Mouse (Mus musculus) myocyte (in vitro differentiated cells): ENCODE measurements around the gene Agtrap.
"Not testable (repeated sequence)": the region's sequence is repeated elsewhere in the genome, so short reads cannot be mapped to it uniquely, and the experiment has no call there.

Experiments used
- POLR2A ChIP-seq: IDR thresholded peaks from one replicate; pipeline ENCODE4 v1.6.1; 2011; ENCODE audit warnings: low read depth, mild to moderate bottlenecking, control low read depth, moderate library complexity; ENCODE audit not compliant: insufficient read length
- SRF ChIP-seq: IDR thresholded peaks from one replicate; pipeline ENCODE4 v1.6.1; 2011; ENCODE audit warnings: low read depth; ENCODE audit not compliant: control insufficient read depth, insufficient read length
- USF1 ChIP-seq: IDR thresholded peaks from one replicate; pipeline ENCODE4 v1.6.1; 2011; ENCODE audit warnings: low read depth, mild to moderate bottlenecking, control low read depth, moderate library complexity

- not testable (repeated sequence) for TF ChIP-seq USF1, SRF, POLR2A
Observed at GRCm38 (mm10) chr4:148043327-148043726, 44.5 kb downstream of the Agtrap start.
